Mouse (Mus musculus) myocyte (in vitro differentiated cells): ENCODE results near the gene Dnajb8. TPM values are rescaled to one million over a fixed set of nuclear protein-coding genes. Genes with fewer than 3 reads are reported as not detected.

ENCODE experiments used
- H3K27me3 ChIP-seq: one replicate; pipeline ENCODE4 v1.6.1; 2011; ENCODE audit not compliant: control insufficient read depth, insufficient read depth, insufficient read length
- H3K36me3 ChIP-seq: one replicate; pipeline ENCODE4 v1.6.1; 2011; ENCODE audit not compliant: control insufficient read depth, insufficient read depth
- H3K4me2 ChIP-seq: one replicate; pipeline ENCODE4 v1.6.1; 2011; ENCODE audit warnings: low read depth, control low read depth
- H3K4me3 ChIP-seq: one replicate; pipeline ENCODE4 v1.5.1; 2011; ENCODE audit warnings: mild to moderate bottlenecking, control low read depth, moderate library complexity
- H3K79me2 ChIP-seq: one replicate; pipeline ENCODE4 v1.6.1; 2011; ENCODE audit not compliant: control insufficient read depth, insufficient read depth
- H3ac ChIP-seq: one replicate; pipeline ENCODE4 v1.6.1; 2011; ENCODE audit not compliant: control insufficient read depth, insufficient read length
- CEBPB ChIP-seq: IDR thresholded peaks from 2 replicates; pipeline ENCODE4 v1.6.1; 2011; ENCODE audit warnings: mild to moderate bottlenecking, moderate library complexity; ENCODE audit not compliant: poor library complexity, insufficient read depth, severe bottlenecking
- E2F4 ChIP-seq: IDR thresholded peaks from one replicate; pipeline ENCODE4 v1.6.1; 2011; ENCODE audit warnings: mild to moderate bottlenecking, control low read depth, moderate library complexity; ENCODE audit not compliant: insufficient read depth
- MAX ChIP-seq: IDR thresholded peaks from one replicate; pipeline ENCODE4 v1.6.1; 2011; ENCODE audit warnings: low read depth, mild to moderate bottlenecking, control low read depth
- MYOD1 ChIP-seq, 3 experiments: IDR thresholded peaks; one replicate each; pipeline ENCODE4 v1.6.1; 2011; ENCODE audit warnings: control low read depth in 2 of 3, low read depth in 2 of 3, mild to moderate bottlenecking in 2 of 3, moderate library complexity in 1 of 3; ENCODE audit not compliant: insufficient read length in 2 of 3, control insufficient read depth in 1 of 3
- MYOG ChIP-seq, 3 experiments: IDR thresholded peaks; one replicate each; pipeline ENCODE4 v1.6.1; 2011; ENCODE audit warnings: control low read depth in 2 of 3, low read depth in 2 of 3, mild to moderate bottlenecking in 2 of 3; ENCODE audit not compliant: insufficient read length in 2 of 3, control insufficient read depth in 1 of 3, insufficient read depth in 1 of 3
- POLR2A ChIP-seq: IDR thresholded peaks from one replicate; pipeline ENCODE4 v1.6.1; 2011; ENCODE audit warnings: low read depth, mild to moderate bottlenecking, control low read depth, moderate library complexity; ENCODE audit not compliant: insufficient read length
- POLR2AphosphoS2 ChIP-seq: IDR thresholded peaks from one replicate; pipeline ENCODE4 v1.6.1; 2011; ENCODE audit warnings: low read depth, control low read depth; ENCODE audit not compliant: insufficient read length
- REST ChIP-seq: IDR thresholded peaks from one replicate; pipeline ENCODE4 v1.6.1; 2011; ENCODE audit warnings: mild to moderate bottlenecking, control low read depth, moderate library complexity; ENCODE audit not compliant: insufficient read depth, insufficient read length
- SRF ChIP-seq: IDR thresholded peaks from one replicate; pipeline ENCODE4 v1.6.1; 2011; ENCODE audit warnings: low read depth; ENCODE audit not compliant: control insufficient read depth, insufficient read length
- TCF12 ChIP-seq: IDR thresholded peaks from one replicate; pipeline ENCODE4 v1.6.1; 2011; ENCODE audit warnings: mild to moderate bottlenecking, control low read depth; ENCODE audit not compliant: poor library complexity, insufficient read depth, severe bottlenecking
- USF1 ChIP-seq: IDR thresholded peaks from one replicate; pipeline ENCODE4 v1.6.1; 2011; ENCODE audit warnings: low read depth, mild to moderate bottlenecking, control low read depth, moderate library complexity
- polyA plus RNA-seq: library from polyadenylated mRNA; unstranded; fragments of >200 nt; fragmentation: generic; extraction: Trizol; gene quantifications from one replicate; pipeline ENCODE4 v1.2.1, GENCODE M21; 2012; ENCODE audit warnings: missing spikeins

The Dnajb8 gene
- polyA plus RNA-seq = not detected

GRCm38 (mm10) chr6:88221968-88222367 is at the start of gene Dnajb8:
Gene Dnajb8 (plus strand): TSS chr6:88222268.
- no peaks in the 10 kb centered on the region for H3K36me3 ChIP-seq
- no peaks in the 10 kb centered on the region for H3K79me2 ChIP-seq
- no peak within 1 kb of the TSS for H3ac ChIP-seq
- H3K27me3 ChIP-seq = peaks cover 14% of the 10 kb centered on the region
- H3K4me3 ChIP-seq = no peak within 1 kb of the TSS
- TF ChIP-seq TCF12 (no peak), POLR2AphosphoS2 (no peak), MAX (no peak), SRF (no peak), POLR2A (no peak), REST (no peak), CEBPB (no peak), MYOD1 (IDR thresholded peaks at IDR 0.05; ENCODE audit: control insufficient read depth in 1 of 3, insufficient read length in 2 of 3, low read depth in 2 of 3) (no peak), USF1 (no peak)
- H3K4me2 ChIP-seq = no peak within 1 kb of the TSS

GRCm38 (mm10) chr6:88174191-88174590 is 47.9 kb upstream of the Dnajb8 start:
- Histone ChIP-seq H3K79me2 (no peaks in the 10 kb centered on the region), H3K27me3 (no peaks in the 10 kb centered on the region), H3K36me3 (no peaks in the 10 kb centered on the region), H3ac (no peak overlapping the region), H3K4me3 (no peak overlapping the region), H3K4me2 (no peak overlapping the region)
- no peak for TF ChIP-seq E2F4
- TF ChIP-seq MYOG (IDR thresholded peaks at IDR 0.05; ENCODE audit: control insufficient read depth in 1 of 3, insufficient read depth in 1 of 3, insufficient read length in 2 of 3, low read depth in 2 of 3) = no peak
- TF ChIP-seq MYOD1 (IDR thresholded peaks at IDR 0.05; ENCODE audit: control insufficient read depth in 1 of 3, insufficient read length in 2 of 3, low read depth in 2 of 3) = no peak
- TF ChIP-seq REST = no peak
- TF ChIP-seq SRF = no peak
- no peak for TF ChIP-seq MAX
- no peak for TF ChIP-seq CEBPB
- no peak for TF ChIP-seq POLR2A

DNA sequence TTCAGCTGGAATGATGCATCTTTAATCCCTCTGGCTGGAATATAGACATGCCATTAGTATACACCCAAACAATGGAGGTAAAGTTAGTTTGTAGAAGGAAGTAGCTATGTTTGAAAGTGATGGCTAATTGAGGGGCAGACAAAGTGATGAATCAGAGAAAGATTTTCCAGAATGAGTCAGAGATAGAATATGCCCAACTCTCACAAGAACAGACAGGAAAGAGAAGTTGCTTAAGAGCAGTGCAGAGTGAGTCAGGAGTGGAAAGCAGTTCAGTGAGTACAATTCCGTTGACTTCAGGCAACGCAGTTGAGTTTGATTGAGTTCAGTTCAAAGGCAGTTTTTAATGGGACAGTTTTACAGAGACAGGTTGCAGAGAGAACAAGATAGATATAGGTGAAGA is 47.4 kb upstream of the Dnajb8 start:
- no peak for TF ChIP-seq E2F4
- H3K79me2 ChIP-seq = no peaks in the 10 kb centered on the region
- H3K4me2 ChIP-seq = no peak overlapping the region
- no peaks in the 10 kb centered on the region for H3K27me3 ChIP-seq
- no peaks in the 10 kb centered on the region for H3K36me3 ChIP-seq
- no peak overlapping the region for H3K4me3 ChIP-seq
- no peak overlapping the region for H3ac ChIP-seq

GRCm38 (mm10) chr6:88184671-88185070 is 37.4 kb upstream of the Dnajb8 start:
- H3ac ChIP-seq = no peak overlapping the region

DNA sequence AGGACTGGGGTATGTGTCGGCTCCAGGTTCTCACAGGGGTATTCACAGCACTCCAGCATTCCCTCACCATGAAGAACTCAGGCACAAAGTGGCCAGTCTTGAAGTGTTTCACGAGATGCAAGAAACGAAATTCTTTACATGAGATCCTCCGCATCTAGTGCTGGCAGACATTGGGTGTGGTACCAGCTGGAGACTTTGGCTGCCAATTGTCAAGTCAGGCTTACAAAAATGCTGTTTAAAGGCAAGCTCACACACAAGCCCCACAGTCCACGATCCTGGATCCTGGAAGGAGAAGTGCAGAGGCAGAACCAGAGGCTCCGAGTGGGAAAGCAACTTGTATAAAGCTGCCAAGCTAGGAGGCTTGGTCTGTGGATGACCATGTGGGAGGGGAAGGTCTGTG is 33.9 kb upstream of the Dnajb8 start:
- Histone ChIP-seq H3K27me3 (no peaks in the 10 kb centered on the region), H3K79me2 (no peaks in the 10 kb centered on the region), H3K36me3 (no peaks in the 10 kb centered on the region), H3K4me3 (no peak overlapping the region), H3K4me2 (no peak overlapping the region), H3ac (no peak overlapping the region)
- no peak for TF ChIP-seq MAX

More at GRCm38 (mm10) chr6:88184671-88185070, 37.4 kb upstream of the Dnajb8 start:
- no peak overlapping the region for H3K4me3 ChIP-seq
- no peaks in the 10 kb centered on the region for H3K36me3 ChIP-seq
- H3K27me3 ChIP-seq = no peaks in the 10 kb centered on the region
- TF ChIP-seq MYOG (IDR thresholded peaks at IDR 0.05; ENCODE audit: control insufficient read depth in 1 of 3, insufficient read depth in 1 of 3, insufficient read length in 2 of 3, low read depth in 2 of 3) = no peak
- H3K4me2 ChIP-seq = no peak overlapping the region
- H3K79me2 ChIP-seq = no peaks in the 10 kb centered on the region

DNA sequence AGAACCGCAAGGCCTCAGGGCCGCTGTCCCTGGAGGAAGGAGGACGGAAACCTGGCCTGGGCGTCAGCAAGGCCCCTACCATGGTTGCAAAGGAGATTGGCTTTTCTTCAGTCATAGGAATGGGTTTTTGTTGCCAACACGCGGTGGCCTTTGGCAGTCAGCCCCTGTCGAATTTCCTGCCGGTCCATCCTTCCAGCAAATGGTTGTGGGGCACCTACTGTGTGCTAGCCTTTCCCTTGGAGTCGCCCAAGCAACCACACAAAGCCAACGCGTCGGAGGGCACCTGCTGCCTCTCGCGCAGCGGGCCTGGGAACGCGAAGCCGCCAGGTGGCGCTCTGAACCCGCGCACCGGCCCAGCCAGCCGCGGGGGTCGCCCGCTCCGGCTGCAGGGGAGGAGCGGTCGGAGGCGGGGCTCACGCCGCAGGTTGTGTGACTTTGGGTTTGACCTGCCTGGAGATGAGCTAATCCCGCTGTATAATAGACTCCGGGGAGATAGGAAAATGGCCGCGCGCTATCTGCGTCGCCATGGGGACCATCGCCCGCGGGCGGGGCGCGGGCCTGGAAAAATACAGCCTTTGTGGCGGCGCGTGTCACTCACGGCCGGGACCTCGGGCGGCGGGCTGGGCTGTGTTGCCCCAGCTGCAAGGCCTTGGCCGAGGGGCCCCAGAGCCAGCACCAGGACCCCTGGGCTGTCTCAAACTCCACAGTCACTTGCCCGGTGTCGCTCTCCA is 32.6 kb upstream of the Dnajb8 start:
- H3ac ChIP-seq = no peak overlapping the region
- peak in 1 of 3 experiments; percentile 37 for TF ChIP-seq MYOG (IDR thresholded peaks at IDR 0.05; ENCODE audit: control insufficient read depth in 1 of 3, insufficient read depth in 1 of 3, insufficient read length in 2 of 3, low read depth in 2 of 3)
- no peak for TF ChIP-seq SRF
- peak in 2 of 3 experiments; percentile 13 to 67 for TF ChIP-seq MYOD1 (IDR thresholded peaks at IDR 0.05; ENCODE audit: control insufficient read depth in 1 of 3, insufficient read length in 2 of 3, low read depth in 2 of 3)
- no peaks in the 10 kb centered on the region for H3K27me3 ChIP-seq
- H3K36me3 ChIP-seq = no peaks in the 10 kb centered on the region
- no peak overlapping the region for H3K4me3 ChIP-seq
- peak overlapping the region; percentile 55 for H3K4me2 ChIP-seq
- H3K79me2 ChIP-seq = no peaks in the 10 kb centered on the region
